Mouse (Mus musculus) midbrain, embryonic 10.5 days (tissue): ENCODE measurements around the gene Ccnj. TPM values are rescaled to one million over a fixed set of nuclear protein-coding genes. Genes with fewer than 3 reads are reported as not detected.

Experiments
- DNase-seq: peaks from one replicate; pipeline ENCODE4 v3.0.0-alpha.2; 2017; ENCODE audit warnings: low spot score
- H3K27ac ChIP-seq: fragments of 300-500 bp; sonication (generic); replicated peaks from 2 replicates; pipeline ENCODE4 v1.5.1; 2016; ENCODE audit warnings: mild to moderate bottlenecking
- H3K27me3 ChIP-seq: fragments of 300-500 bp; sonication (generic); 2 replicates; pipeline ENCODE4 v1.6.1; 2016; ENCODE audit warnings: low read depth, mild to moderate bottlenecking; ENCODE audit not compliant: poor library complexity, severe bottlenecking
- H3K36me3 ChIP-seq: fragments of 300-500 bp; sonication (generic); 2 replicates; pipeline ENCODE4 v1.6.1; 2016; ENCODE audit warnings: mild to moderate bottlenecking, moderate library complexity
- H3K4me1 ChIP-seq: fragments of 300-500 bp; sonication (generic); 2 replicates; pipeline ENCODE4 v1.6.1; 2016
- H3K4me3 ChIP-seq: fragments of 300-500 bp; sonication (generic); 2 replicates; pipeline ENCODE4 v1.5.1; 2016; ENCODE audit warnings: mild to moderate bottlenecking, moderate library complexity
- H3K9me3 ChIP-seq: fragments of 300-500 bp; sonication (generic); replicated peaks from 2 replicates; pipeline ENCODE4 v1.6.1; 2016; ENCODE audit warnings: mild to moderate bottlenecking
- WGBS: fragments of 180-500 bp; shearing (Covaris S2); methylation state at CpG from one replicate; pipeline ENCODE4 v1.1.7; 2016; 5-methylcytosine and 5-hydroxymethylcytosine counted together
- microRNA-seq: library from miRNA; unstranded; fragments of <30 nt; microRNA quantifications from one replicate; pipeline ENCODE4, GENCODE M21; 2017
- polyA plus RNA-seq: library from polyadenylated mRNA; unstranded; fragments of >200 nt; fragmentation: Nextera tagmentation; extraction: Ambion mirVana; gene quantifications from 2 replicates; pipeline ENCODE4 v1.2.1, GENCODE M21; 2016

Ccnj gene
- polyA plus RNA-seq, 1 experiment from 2014 or later = 38.6 TPM

DNA sequence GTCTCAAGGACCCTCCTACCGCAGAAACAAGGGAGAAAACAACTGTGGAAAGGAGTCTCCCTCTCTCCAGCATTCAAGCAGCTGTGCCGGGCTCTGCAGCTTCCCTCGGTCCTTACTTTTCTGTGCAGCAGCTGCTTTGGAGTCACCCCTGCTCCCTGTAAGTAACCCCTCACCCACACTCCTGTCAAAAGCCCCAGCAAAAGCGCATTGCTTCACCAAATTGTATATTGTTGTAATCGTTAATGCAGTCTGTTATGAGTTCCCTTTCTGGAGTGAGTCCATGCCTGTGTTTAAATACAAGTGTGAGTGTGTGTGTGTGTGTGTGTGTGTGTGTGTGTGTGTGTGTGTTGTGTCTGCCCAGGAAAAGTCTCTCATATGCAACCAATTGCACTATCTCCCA lies 37.2 kb downstream of the Ccnj start:
- peaks cover 66% of the 10 kb centered on the region for H3K27me3 ChIP-seq
- H3K4me3 ChIP-seq = no peak overlapping the region
- H3K27ac ChIP-seq = no peak overlapping the region
- 45% methylated on average over 5 of the region's 5 CpGs for WGBS
- no peaks in the 10 kb centered on the region for H3K36me3 ChIP-seq
- H3K9me3 ChIP-seq = no peaks in the 10 kb centered on the region
- H3K4me1 ChIP-seq = peaks cover 6% of the 10 kb centered on the region
- no peak for DNase-seq

DNA sequence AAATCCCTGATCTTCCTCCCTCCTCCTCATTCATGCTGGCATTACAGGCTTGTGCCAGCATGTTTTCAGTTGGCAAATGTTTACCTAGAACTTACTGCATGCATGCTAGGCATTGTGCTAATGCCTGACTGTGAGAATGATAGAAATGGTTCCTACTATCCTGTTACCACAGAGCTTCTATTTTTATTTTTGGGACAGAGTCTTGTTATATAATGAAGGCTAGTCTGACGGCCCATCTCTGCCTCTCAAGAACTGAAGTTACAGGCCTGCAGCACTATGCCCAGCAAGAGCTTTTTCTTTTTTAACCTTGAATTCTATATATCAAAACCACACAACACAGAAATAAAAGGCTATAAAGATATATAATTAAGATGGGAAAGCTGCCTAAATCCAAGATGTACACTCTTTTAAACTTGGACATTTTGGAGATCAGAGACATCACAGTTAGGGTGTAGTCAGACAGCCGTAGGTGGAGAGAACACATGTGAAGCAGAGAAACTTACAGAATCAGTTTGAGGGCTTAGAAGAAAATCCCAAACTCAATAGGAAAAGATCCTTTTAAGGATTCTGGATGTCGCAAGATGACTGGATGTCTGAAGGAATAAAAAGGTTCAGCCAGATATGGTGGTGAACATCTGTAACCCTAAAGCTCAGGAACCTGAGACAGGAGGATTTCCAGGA lies 38.5 kb downstream of the Ccnj start:
- Histone ChIP-seq H3K27me3 (peaks cover 68% of the 10 kb centered on the region), H3K9me3 (no peaks in the 10 kb centered on the region), H3K4me1 (peaks cover 10% of the 10 kb centered on the region), H3K27ac (no peak overlapping the region), H3K4me3 (no peak overlapping the region), H3K36me3 (no peaks in the 10 kb centered on the region)
- WGBS = 89% methylated on average over 3 of the region's 3 CpGs
- no peak for DNase-seq

DNA sequence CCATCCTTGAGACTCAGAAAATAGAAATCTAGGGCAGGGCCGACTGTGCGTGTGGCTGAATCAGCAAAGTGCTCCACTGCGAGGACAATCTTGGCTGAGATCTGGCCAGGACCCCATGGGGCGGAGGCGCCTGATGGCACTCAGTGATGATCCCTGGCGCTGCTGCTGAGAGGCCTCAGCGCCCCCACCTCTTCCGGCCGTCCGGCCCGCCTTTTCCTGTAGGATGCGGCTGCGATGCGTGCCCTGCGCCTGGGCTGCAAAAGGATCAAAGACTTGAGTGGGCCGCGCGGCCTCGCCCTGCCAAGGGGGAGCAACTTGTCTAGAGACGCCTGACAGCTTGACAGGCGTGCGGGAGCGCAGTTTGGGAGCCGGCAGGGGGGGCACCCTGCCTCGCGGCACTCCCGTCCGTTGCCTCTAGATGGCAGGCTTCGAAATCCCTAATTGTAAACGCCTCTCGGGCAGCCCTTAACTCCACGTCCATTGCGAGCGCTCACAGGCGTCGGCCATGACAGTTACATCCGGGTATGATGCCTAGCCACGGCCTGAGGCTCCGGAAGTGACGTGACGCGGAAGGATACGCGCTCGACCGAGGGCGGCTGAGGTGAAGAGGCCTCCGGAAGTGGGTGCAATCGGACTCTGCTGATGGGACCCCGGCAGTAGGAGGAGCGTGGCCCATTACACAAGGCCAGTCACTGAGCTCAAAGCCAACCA lies 42.0 kb downstream of the Ccnj start:
- H3K27me3 ChIP-seq = peaks cover 81% of the 10 kb centered on the region
- peak overlapping the region; percentile 91 for H3K27ac ChIP-seq
- no peaks in the 10 kb centered on the region for H3K36me3 ChIP-seq
- H3K4me3 ChIP-seq = peak overlapping the region; percentile 69
- peak; percentile 95 for DNase-seq
- 2% methylated on average over 51 of the region's 51 CpGs for WGBS
- peaks cover 10% of the 10 kb centered on the region for H3K4me1 ChIP-seq
- H3K9me3 ChIP-seq = no peaks in the 10 kb centered on the region

DNA sequence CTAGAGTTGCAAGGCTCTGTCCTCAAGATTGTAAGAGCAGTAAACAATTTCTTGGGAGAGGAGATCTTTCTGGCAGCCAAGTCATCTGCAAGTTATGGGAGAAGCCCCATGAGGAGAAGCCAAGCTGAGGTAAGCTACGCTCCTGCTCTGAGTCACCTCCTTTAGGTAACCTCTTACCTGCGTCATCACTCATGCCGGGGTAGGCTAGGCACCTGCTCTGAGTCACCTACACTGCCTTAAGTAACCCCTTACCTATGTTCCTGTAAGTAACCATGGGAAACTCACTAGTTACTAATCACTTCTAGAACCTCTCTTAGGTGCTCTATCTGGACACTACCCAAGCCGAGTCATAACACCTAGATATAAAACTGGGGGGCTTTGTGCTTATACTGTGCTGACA lies 50.6 kb downstream of the Ccnj start:
- Histone ChIP-seq H3K36me3 (no peaks in the 10 kb centered on the region), H3K4me1 (no peaks in the 10 kb centered on the region), H3K4me3 (no peak overlapping the region), H3K9me3 (no peaks in the 10 kb centered on the region), H3K27me3 (peaks cover 99% of the 10 kb centered on the region), H3K27ac (no peak overlapping the region)
- 88% methylated on average over 4 of the region's 4 CpGs for WGBS
- no peak for DNase-seq

DNA sequence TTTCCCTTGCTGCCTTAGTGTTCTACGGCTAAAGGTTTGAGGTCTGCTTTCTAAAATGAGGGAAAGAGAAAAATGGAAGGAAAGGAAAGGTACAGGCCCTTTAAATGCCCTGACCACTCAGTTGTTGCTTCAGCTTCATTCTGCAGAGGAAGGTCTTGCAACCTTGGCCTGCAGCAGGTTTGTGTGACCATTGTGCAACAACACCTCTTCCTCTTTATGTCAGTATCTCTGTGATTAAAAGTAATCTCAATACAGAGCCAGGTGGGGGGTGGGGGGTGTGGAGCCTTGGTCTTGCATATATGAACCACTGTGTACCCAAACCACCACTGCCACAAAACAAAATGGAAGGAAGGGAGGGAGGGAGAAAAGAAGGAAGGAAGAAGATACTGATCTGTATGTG lies 57.8 kb downstream of the Ccnj start:
- Histone ChIP-seq H3K27ac (no peak overlapping the region), H3K4me1 (no peaks in the 10 kb centered on the region), H3K4me3 (no peak overlapping the region), H3K36me3 (no peaks in the 10 kb centered on the region), H3K9me3 (no peaks in the 10 kb centered on the region), H3K27me3 (peaks cover 95% of the 10 kb centered on the region)
- DNase-seq = no peak
- WGBS = 88% methylated on average over 1 of the region's 1 CpGs

DNA sequence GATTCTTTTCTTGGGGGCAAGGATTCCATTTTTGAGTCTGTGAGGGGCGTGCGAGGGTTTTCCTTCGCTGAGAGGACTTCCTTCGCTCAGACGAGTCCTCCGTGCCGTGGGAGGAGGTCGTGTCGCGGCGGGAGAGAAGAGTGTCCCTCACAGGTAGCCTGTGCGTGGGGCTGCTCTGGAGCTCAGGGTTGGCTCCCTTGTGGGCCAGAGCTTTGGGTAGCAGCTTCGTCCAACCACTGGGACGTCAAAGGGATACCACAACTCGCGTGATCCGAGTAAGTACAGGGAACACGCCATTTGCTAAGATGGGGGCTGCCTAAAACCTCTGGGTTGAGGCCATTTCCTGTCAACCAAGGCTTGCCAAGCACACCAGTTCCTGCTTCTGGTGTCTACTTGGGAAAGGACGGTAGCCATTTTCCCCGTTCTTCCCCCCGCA lies 63.0 kb downstream of the Ccnj start:
- DNase-seq = no peak
- Histone ChIP-seq H3K9me3 (no peaks in the 10 kb centered on the region), H3K27ac (peak overlapping the region; percentile 98), H3K4me1 (peaks cover 6% of the 10 kb centered on the region; the same call in 1 of the 2 replicates), H3K27me3 (peaks cover 49% of the 10 kb centered on the region), H3K36me3 (peaks cover 13% of the 10 kb centered on the region), H3K4me3 (peak overlapping the region; percentile 83)
- 43% methylated on average over 21 of the region's 21 CpGs for WGBS

DNA sequence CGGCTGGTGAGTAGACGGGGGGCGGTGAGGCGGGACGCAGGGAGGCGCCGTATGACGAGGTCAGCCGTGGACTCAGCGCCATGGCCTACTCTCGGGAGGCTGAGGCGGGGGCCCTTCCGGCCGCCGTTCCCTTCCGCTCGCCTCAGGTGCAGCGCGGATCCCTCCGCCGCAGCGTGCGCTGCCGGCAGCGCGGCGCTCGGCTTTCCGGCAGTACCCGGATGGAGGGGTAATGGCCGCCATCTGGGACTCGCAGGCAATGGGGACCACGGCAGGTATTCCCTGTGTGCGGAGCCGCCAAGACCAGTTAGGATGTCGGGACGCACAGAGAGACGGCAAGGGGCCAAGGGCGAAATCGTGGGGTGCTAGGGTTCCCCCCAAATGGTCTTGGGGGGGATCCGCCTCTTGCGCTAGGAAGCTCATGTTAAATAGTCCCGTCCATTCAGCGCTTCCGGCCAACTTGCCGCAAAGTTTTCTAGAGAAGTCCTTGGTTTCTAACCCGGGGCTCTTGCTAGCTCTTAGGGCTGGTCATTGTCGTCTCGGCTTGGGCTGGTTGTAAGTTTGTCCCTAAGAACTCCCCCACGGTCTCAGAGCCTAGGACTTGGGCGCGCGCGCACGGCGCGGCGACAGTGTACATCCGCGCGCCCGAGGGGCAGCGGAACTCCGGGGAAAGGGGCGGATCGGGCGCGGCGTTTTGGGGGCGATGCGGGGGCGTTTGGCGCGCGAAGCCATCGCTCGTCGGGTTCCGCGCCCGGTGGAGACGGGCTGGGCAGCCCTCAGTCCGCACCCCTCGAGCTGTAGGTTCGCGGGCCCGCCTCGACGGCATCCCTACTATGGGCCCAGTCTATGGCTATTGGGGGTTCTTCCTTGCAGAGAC lies 63.7 kb downstream of the Ccnj start, which contains the start of gene Zfp518a:
Gene Zfp518a, plus strand, starts transcription at position 187 of the 874 bp plus-strand sequence.
- Histone ChIP-seq H3K27ac (peak within 1 kb of the TSS; percentile 98), H3K27me3 (peaks cover 43% of the 10 kb centered on the region), H3K4me3 (peak within 1 kb of the TSS; percentile 83), H3K4me1 (peaks cover 6% of the 10 kb centered on the region; the same call in 1 of the 2 replicates), H3K36me3 (peaks cover 18% of the 10 kb centered on the region), H3K9me3 (no peaks in the 10 kb centered on the region)
- DNase-seq = peak; percentile 94
- WGBS = under 1% methylated on average over 89 of the region's 89 CpGs

DNA sequence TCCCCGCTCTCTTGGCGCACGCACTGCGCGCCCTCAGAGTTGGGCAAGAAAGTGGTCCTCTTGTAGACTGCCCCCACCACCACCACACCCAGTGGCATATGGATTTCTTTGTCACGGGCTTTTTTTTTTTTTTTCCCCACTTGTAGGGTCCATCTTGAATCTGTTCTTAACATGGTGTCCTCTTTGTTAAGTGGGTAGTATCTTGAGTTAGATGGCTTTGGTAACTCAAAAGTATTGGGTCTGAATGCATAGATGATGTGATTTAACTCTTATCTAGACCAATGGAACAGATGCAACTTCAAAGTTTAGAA lies 64.3 kb downstream of the Ccnj start:
- Histone ChIP-seq H3K4me1 (peaks cover 6% of the 10 kb centered on the region; the same call in 1 of the 2 replicates), H3K36me3 (peaks cover 20% of the 10 kb centered on the region), H3K27ac (peak overlapping the region; percentile 98), H3K27me3 (peaks cover 37% of the 10 kb centered on the region), H3K9me3 (no peaks in the 10 kb centered on the region), H3K4me3 (peak overlapping the region; percentile 83)
- 4% methylated on average over 6 of the region's 6 CpGs for WGBS
- no peak for DNase-seq

Small RNAs within 50 kb of the gene (microRNA-seq; reads per million reads assigned to microRNA genes)
- 1.5 reads per million for gene Mir8092

Other genes starting within 250 kb of the Ccnj start
- 98.0 and 105 TPM in 2 replicates for gene Aldh18a1, start 242.8 kb upstream of the Ccnj start, polyA plus RNA-seq
- gene Tctn3, start 219.0 kb upstream of the Ccnj start, polyA plus RNA-seq = 11.9 and 12.4 TPM in 2 replicates
- 4.0 and 6.2 TPM in 2 replicates for gene Entpd1, start 218.9 kb upstream of the Ccnj start, polyA plus RNA-seq
- gene Cc2d2b, start 82.5 kb upstream of the Ccnj start, polyA plus RNA-seq = 0.06 and 0.22 TPM in 2 replicates
- gene Zfp518a, start 63.4 kb downstream of the Ccnj start, polyA plus RNA-seq = 12.0 and 12.3 TPM in 2 replicates
- gene Blnk, start 163.3 kb downstream of the Ccnj start, polyA plus RNA-seq = 0.14 and 0.43 TPM in 2 replicates
- gene Dntt, start 198.0 kb downstream of the Ccnj start, polyA plus RNA-seq = 0.09 TPM in 1 of 2 replicates, not detected in the other
- not detected in 2 replicates for gene Opalin, start 245.8 kb downstream of the Ccnj start, polyA plus RNA-seq